Mouse (Mus musculus) small intestine, adult 2 months (tissue): ENCODE data around the gene Rhobtb1. TPM values are rescaled to one million over a fixed set of nuclear protein-coding genes. Genes with fewer than 3 reads are reported as not detected.

Experiments
- H3K27ac ChIP-seq: fragments of 200-500 bp; 2 replicates; pipeline ENCODE4 v1.5.1; 2012; ENCODE audit warnings: low read depth, low read length, control low read depth, inconsistent platforms; ENCODE audit not compliant: insufficient read depth
- H3K27me3 ChIP-seq: fragments of 200-500 bp; 2 replicates; pipeline ENCODE4 v1.6.1; 2012; ENCODE audit warnings: mild to moderate bottlenecking, moderate library complexity, low read length, inconsistent platforms; ENCODE audit not compliant: control insufficient read depth, insufficient read depth
- H3K36me3 ChIP-seq: fragments of 200-500 bp; 2 replicates; pipeline ENCODE4 v1.6.1; 2012; ENCODE audit warnings: mild to moderate bottlenecking, low read length, control low read depth, inconsistent platforms; ENCODE audit not compliant: control insufficient read depth, insufficient read depth
- H3K4me1 ChIP-seq: fragments of 200-500 bp; 2 replicates; pipeline ENCODE4 v1.6.1; 2012; ENCODE audit warnings: low read length, inconsistent platforms, mixed read lengths; ENCODE audit not compliant: control insufficient read depth, insufficient read depth, insufficient read length
- H3K4me3 ChIP-seq: fragments of 200-500 bp; 2 replicates; pipeline ENCODE4 v1.5.1; 2012; ENCODE audit warnings: low read depth, mild to moderate bottlenecking, control low read depth, inconsistent platforms, low read length, moderate library complexity
- CTCF ChIP-seq: fragments of 200-500 bp; IDR thresholded peaks from 2 replicates; pipeline ENCODE4 v1.5.1; 2012; ENCODE audit warnings: low read depth, mild to moderate bottlenecking, control low read depth, inconsistent platforms, low read length, moderate library complexity, mixed read lengths; ENCODE audit not compliant: insufficient replicate concordance, insufficient read length; ENCODE audit errors: extremely low read depth
- POLR2A ChIP-seq: fragments of 200-500 bp; IDR thresholded peaks from 2 replicates; pipeline ENCODE4 v1.6.1; 2012; ENCODE audit warnings: low read depth, mild to moderate bottlenecking, control low read depth, inconsistent platforms, low read length, moderate library complexity
- WGBS: fragments of 180-500 bp; shearing (Covaris S2); methylation state at CpG from one replicate; pipeline ENCODE4 v1.1.7; 2018; 5-methylcytosine and 5-hydroxymethylcytosine counted together
- polyA plus RNA-seq: library from polyadenylated mRNA; depleted of rRNA; stranded (reverse); fragments of >200 nt; gene quantifications from 2 replicates; pipeline ENCODE4 v1.2.3, GENCODE M21; 2012

Rhobtb1 gene
- polyA plus RNA-seq, 1 experiment: 7.9 TPM

DNA sequence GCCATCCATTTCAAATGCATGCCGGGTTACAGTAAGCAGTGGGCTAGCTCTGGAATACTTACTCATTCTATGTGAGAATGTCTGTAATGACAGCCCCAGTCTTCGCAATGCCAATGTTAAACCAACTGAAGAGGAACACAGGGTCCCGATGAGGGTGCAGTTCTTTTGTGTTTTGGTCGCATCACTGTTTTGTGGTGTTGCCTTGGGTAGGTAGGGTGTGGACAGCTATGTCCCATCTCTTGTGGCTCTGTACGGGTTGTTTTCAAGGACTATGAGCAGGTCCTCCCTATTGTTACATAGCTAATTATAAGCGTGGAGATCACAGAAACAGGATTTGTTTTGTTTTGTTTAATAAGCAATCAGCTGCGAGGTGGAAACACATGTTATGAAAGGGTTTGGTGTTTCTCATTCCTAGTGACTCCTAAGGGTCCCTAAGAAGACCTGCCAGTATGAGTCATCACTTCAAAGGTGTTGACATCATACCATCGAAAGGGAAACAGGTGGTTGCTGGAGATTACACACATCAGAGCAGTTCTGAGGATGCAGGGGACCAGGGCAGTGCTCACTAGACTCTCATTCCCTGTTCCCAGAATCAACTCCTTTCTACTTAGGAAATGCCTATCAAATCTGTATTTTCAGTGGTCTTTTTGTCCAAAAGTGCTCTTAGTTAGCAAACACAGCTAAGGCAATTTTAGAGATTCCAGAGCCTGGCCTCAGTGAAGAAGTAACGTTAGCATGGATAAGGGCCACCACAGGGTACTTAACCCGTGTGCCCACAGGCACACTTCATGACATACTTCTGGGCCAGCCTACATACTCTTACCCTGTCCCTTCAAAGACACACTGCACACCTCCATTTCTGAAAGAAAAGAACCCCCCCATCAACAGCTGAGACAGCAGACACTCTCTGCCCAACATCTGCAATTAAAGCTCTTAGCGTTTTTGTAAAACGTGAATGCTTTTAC, 124.9 kb downstream of the Rhobtb1 start:
- TF ChIP-seq CTCF: no peak
- TF ChIP-seq POLR2A: no peak
- no peaks in the 10 kb centered on the region for H3K27me3 ChIP-seq
- 86% methylated on average over 12 of the region's 12 CpGs for whole genome bisulfite sequencing
- H3K27ac ChIP-seq: no peak overlapping the region
- H3K4me1 ChIP-seq: no peaks in the 10 kb centered on the region
- no peaks in the 10 kb centered on the region; the same call in 1 of the 2 replicates for H3K36me3 ChIP-seq
- no peak overlapping the region for H3K4me3 ChIP-seq

DNA sequence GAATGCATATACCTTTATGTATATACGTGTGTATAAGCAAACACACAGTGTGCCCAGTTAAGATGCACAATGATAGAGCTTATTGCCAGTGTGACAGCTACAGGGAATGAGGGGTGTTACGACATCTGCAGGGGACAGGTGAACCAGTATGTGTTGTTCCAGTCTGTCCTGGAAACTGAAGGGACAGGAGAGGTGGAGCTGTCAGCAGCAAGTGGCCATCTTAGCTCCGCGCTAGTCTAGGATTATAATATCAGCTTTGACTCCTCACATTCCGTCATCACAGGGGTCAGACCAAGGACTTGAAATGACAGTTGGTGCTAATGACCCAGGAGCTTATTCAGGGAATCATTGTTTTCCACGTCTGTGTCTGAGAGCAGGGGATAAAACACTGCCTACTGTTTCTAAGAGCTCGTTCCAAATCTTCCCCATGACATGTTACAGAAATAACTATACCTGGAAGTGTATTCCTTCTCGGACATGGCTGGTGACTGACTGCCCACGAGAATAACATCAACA, 125.7 kb downstream of the Rhobtb1 start:
- Histone ChIP-seq H3K4me1 (no peaks in the 10 kb centered on the region), H3K4me3 (no peak overlapping the region), H3K27me3 (no peaks in the 10 kb centered on the region), H3K27ac (no peak overlapping the region), H3K36me3 (no peaks in the 10 kb centered on the region; the same call in 1 of the 2 replicates)
- WGBS: 88% methylated on average over 9 of the region's 9 CpGs
- TF ChIP-seq POLR2A: no peak
- TF ChIP-seq CTCF: no peak

DNA sequence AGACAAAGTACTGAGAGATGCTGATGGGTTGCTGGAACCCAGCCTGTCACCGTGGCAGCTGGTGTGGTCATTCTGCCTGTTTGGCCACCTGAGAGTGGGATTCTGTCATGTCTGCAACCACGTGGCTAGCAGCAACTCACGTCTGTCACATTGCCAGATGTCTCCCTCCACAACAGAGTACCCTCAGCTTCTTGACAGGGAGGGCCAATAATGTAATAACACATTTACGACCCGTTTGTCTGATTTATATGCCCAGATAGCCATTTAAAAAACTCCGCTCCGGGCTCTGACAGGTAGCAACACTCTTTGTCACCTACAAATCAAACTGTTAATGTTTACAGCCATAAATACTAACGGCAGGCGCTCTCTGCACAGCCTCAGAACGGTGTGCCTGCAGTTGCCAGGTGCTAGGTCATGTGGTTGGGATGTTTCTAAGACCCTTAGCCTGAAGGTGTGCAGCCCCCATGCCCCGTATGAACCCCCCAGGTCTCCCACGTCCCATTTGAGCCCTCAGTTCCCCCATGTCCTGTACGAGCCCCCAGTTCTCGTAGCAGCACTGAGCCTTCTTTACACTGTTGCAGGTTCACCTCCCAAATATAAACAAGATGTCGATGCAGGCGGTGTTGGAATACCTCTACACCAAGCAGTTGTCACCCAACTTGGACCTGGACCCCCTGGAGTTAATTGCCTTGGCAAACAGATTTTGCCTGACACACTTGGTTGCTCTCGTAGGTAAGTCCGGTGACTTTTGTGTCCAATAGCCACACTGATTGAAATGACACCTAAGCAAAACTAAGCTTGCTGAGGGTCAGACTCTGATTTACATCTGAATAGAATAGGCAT, 127.8 kb downstream of the Rhobtb1 start:
- TF ChIP-seq POLR2A: no peak
- no peak for TF ChIP-seq CTCF
- Histone ChIP-seq H3K4me3 (no peak overlapping the region), H3K4me1 (no peaks in the 10 kb centered on the region), H3K27me3 (no peaks in the 10 kb centered on the region), H3K27ac (no peak overlapping the region), H3K36me3 (no peaks in the 10 kb centered on the region; the same call in 1 of the 2 replicates)
- WGBS: 55% methylated on average over 18 of the region's 18 CpGs

DNA sequence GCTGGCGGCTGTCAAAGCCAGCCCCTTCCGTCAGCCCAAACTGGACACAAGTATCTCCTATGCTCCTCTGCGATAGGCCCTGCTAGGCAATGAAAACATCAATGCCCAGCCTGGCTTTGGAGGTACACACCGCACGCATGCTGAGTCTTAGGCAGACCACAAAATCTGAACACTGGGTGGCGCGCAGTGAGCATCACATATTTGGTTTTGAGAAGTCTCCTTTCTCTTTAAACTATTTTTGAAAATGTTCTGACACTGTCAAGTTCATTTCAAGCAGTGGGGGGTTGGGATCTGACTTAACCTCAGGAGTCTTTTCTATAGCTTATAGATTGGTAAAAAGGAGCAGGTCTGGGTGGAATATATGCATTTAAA, 128.4 kb downstream of the Rhobtb1 start:
- H3K27ac ChIP-seq: no peak overlapping the region
- H3K27me3 ChIP-seq: no peaks in the 10 kb centered on the region
- TF ChIP-seq POLR2A (no peak), CTCF (no peak)
- no peak overlapping the region for H3K4me3 ChIP-seq
- WGBS: 91% methylated on average over 7 of the region's 7 CpGs
- H3K36me3 ChIP-seq: no peaks in the 10 kb centered on the region; the same call in 1 of the 2 replicates
- H3K4me1 ChIP-seq: no peaks in the 10 kb centered on the region

DNA sequence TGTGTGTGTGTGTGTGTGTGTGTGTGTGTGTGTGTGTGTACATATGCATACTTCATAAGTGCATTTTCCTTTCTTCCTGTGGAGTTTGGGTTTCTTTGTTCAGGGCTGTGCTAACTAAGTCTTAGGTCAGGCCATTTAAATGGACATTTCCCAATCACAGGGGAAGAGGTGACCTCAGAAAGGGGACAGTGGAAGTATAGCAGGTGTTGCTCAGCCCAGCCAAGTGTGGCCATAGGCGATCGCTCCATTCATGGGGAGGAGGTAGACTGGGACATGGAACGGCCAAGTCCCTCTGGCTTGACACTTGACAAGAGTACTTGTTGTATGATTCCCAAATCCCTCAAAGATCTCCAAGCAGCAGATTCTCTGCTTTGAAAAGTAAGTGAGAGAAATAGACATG, 135.7 kb downstream of the Rhobtb1 start:
- TF ChIP-seq POLR2A: no peak
- TF ChIP-seq CTCF: no peak
- H3K4me3 ChIP-seq: no peak overlapping the region
- no peaks in the 10 kb centered on the region for H3K4me1 ChIP-seq
- H3K36me3 ChIP-seq: peaks cover 3% of the 10 kb centered on the region; the same call in 1 of the 2 replicates
- H3K27me3 ChIP-seq: no peaks in the 10 kb centered on the region
- H3K27ac ChIP-seq: no peak overlapping the region
- WGBS: 95% methylated on average over 3 of the region's 3 CpGs

DNA sequence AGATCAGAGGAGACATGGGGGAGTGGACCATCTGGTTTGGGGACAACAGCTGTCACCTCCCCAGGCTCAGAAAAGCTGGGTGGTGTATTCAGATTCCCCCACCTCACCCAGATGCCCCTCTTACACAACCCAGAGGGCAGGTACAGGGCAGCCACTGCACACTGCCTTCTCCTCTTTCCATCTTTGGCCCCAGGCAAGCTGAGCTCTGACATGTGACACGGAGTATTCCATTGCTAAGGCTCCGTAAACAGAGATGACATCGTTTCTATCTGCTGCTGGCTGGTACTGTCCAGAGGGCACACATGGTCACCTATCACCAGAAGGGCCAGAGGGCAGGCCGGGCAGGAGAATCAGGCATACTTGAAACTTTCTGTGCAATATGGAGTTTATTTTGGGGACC, 136.9 kb downstream of the Rhobtb1 start:
- no peak for TF ChIP-seq CTCF
- no peak for TF ChIP-seq POLR2A
- H3K4me1 ChIP-seq: no peaks in the 10 kb centered on the region
- no peaks in the 10 kb centered on the region for H3K27me3 ChIP-seq
- WGBS: 82% methylated on average over 4 of the region's 4 CpGs
- H3K4me3 ChIP-seq: no peak overlapping the region
- H3K36me3 ChIP-seq: peaks cover 3% of the 10 kb centered on the region; the same call in 1 of the 2 replicates
- no peak overlapping the region for H3K27ac ChIP-seq
